Mouse (Mus musculus) spleen, adult 2 months (tissue): ENCODE measurements around the gene Pnliprp1. TPM values are rescaled to one million over a fixed set of nuclear protein-coding genes. Genes with fewer than 3 reads are reported as not detected.

Source experiments
- DNase-seq, 2 experiments: peaks; one replicate each; pipeline versions ENCODE4 v3.0.0 to v3.0.0-alpha.2; 2012 to 2021; ENCODE audit warnings: low spot score in 2 of 2, low read depth in 1 of 2
- H3K27ac ChIP-seq: fragments of 200-500 bp; 2 replicates; pipeline ENCODE4 v1.5.1; 2012; ENCODE audit warnings: low read length, inconsistent platforms; ENCODE audit not compliant: insufficient read depth
- H3K27me3 ChIP-seq: fragments of 200-500 bp; 2 replicates; pipeline ENCODE4 v1.6.1; 2012; ENCODE audit warnings: mild to moderate bottlenecking, moderate library complexity, low read length, inconsistent platforms; ENCODE audit not compliant: control insufficient read depth, insufficient read depth
- H3K36me3 ChIP-seq: fragments of 200-500 bp; 2 replicates; pipeline ENCODE4 v1.6.1; 2012; ENCODE audit warnings: mild to moderate bottlenecking, low read length, inconsistent platforms; ENCODE audit not compliant: control insufficient read depth, insufficient read depth
- H3K4me1 ChIP-seq: fragments of 200-500 bp; 2 replicates; pipeline ENCODE4 v1.6.1; 2011; ENCODE audit warnings: inconsistent platforms; ENCODE audit not compliant: control insufficient read depth, insufficient read depth, insufficient read length
- H3K4me3 ChIP-seq: fragments of 200-500 bp; 2 replicates; pipeline ENCODE4 v1.5.1; 2011; ENCODE audit warnings: mild to moderate bottlenecking, inconsistent platforms; ENCODE audit not compliant: insufficient read depth, insufficient read length; ENCODE audit errors: extremely low read depth
- CTCF ChIP-seq: fragments of 200-500 bp; IDR thresholded peaks from 2 replicates; pipeline ENCODE4 v1.5.1; 2011; ENCODE audit warnings: mild to moderate bottlenecking, inconsistent platforms; ENCODE audit not compliant: insufficient read depth, insufficient read length, insufficient replicate concordance; ENCODE audit errors: extremely low read depth
- POLR2A ChIP-seq: fragments of 200-500 bp; IDR thresholded peaks from 2 replicates; pipeline ENCODE4 v1.6.1; 2011; ENCODE audit warnings: low read depth, low read length, inconsistent platforms
- WGBS: fragments of 180-500 bp; shearing (Covaris S2); methylation state at CpG from one replicate; pipeline ENCODE4 v1.1.7; 2018; 5-methylcytosine and 5-hydroxymethylcytosine counted together
- polyA plus RNA-seq: library from polyadenylated mRNA; depleted of rRNA; stranded (reverse); fragments of >200 nt; gene quantifications from 2 replicates; pipeline ENCODE4 v1.2.3, GENCODE M21; 2012

Pnliprp1 gene
- polyA plus RNA-seq, 1 experiment = 493 TPM

DNA sequence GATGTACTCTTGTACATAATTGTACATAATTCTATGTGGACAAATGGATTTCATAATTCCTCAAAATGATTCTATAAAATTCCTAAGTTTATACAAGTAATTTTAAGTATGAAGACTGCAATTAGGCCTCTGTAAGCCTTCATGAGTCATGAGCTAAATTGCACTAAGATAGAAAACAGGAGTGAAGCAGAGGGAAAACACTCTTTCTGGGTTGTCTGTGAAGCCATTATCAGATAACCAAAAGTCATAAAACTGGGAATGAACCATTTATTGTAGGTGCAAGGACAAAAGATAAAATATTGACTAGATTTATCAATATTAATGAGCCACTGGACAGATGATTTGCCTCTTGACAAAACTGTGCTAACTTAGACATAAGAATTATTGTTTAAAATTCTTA is 8.2 kb upstream of the Pnliprp1 start:
- no peaks in the 10 kb centered on the region for H3K36me3 ChIP-seq
- no peak overlapping the region for H3K4me3 ChIP-seq
- H3K27me3 ChIP-seq = no peaks in the 10 kb centered on the region
- H3K4me1 ChIP-seq = no peaks in the 10 kb centered on the region
- no peak overlapping the region for H3K27ac ChIP-seq
- DNase-seq = no peak
- no peak for TF ChIP-seq CTCF
- TF ChIP-seq POLR2A = no peak

DNA sequence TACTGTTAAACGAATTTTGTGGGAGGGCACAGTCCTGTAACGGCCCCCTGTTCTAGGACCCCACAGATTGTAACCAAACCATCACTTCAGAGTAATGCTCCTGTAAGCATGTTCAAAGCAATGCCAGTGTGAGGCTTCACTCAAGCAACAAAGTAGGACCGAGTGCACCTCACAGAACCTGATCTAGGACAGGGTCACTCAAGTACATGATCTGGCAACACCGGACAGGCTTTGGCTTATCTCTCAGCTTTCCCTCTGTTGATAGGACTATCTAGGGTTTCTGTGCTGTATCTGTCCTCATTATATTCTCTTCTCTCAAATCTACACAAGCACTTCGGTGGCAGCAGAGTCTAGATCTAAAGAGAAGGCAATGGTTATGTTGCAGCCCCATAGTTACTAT is 2.1 kb upstream of the Pnliprp1 start:
- no peaks in the 10 kb centered on the region for H3K36me3 ChIP-seq
- no peak for DNase-seq
- H3K27me3 ChIP-seq = no peaks in the 10 kb centered on the region
- no peak overlapping the region for H3K4me3 ChIP-seq
- WGBS = 83% methylated on average over 5 of the region's 5 CpGs
- H3K27ac ChIP-seq = no peak overlapping the region
- no peak for TF ChIP-seq POLR2A
- no peak for TF ChIP-seq CTCF
- H3K4me1 ChIP-seq = no peaks in the 10 kb centered on the region

DNA sequence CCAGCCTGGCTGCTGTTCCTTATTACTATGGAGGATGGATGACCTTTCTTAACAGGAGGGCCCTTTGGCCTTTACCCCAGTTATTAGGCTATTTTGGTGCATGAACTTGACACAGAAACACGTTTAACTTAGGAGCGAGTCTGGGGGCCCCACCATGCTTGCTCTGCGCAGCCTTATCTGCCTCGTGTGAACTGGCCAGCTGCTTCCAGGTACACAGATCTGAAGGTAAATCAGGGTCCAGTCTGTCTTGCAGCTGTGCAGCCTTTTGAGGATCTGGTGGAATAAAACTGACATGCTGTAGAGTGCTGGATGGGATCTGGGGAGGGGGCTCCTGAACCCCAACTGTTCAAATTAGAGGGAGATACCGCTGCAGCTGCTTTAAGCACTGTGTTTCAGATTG is 931 bp upstream of the Pnliprp1 start:
- Histone ChIP-seq H3K27me3 (no peaks in the 10 kb centered on the region), H3K27ac (no peak overlapping the region), H3K36me3 (no peaks in the 10 kb centered on the region), H3K4me1 (no peaks in the 10 kb centered on the region), H3K4me3 (no peak overlapping the region)
- TF ChIP-seq POLR2A = no peak
- TF ChIP-seq CTCF = no peak
- WGBS = 87% methylated on average over 5 of the region's 5 CpGs
- DNase-seq = no peak

DNA sequence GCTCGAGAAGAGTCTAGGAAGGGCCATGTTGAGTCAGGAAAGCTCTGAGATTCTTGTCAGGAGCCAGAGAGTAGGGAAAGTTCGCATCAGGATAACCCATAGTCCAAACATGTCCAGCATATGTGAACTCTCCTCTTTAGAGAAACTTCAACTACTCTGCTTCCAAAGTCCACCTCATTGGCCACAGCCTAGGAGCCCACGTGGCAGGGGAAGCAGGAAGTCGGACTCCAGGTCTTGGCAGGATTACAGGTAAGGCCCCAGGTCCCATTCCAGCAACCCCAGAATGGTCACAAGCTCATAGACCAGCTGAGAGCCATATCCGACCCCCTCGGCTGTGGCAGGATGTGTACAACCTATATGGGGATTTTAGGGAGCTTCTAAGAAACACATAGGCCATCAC is 4.5 kb downstream of the Pnliprp1 start:
- Histone ChIP-seq H3K4me1 (no peaks in the 10 kb centered on the region), H3K4me3 (no peak overlapping the region), H3K36me3 (no peaks in the 10 kb centered on the region), H3K27ac (no peak overlapping the region), H3K27me3 (no peaks in the 10 kb centered on the region)
- no peak for DNase-seq
- no peak for TF ChIP-seq CTCF
- TF ChIP-seq POLR2A = no peak
- WGBS = 76% methylated on average over 6 of the region's 6 CpGs

DNA sequence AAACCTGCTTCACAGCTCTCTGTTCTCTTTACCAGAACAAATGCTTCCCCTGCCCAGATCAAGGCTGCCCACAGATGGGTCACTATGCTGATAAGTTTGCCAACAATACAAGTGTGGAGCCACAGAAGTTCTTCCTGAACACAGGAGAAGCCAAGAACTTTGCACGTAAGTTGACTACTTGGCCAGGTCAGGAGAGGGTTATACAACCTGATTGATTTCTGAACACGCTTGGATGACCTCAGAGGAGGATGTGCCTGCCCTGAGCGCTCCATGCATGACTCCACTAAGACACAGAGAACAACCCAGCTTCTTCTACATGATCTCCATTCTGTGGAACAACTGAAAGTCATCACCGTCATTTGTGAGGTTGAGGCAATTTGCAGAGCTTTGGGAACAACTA is 9.4 kb downstream of the Pnliprp1 start:
- Histone ChIP-seq H3K4me3 (no peak overlapping the region), H3K36me3 (no peaks in the 10 kb centered on the region), H3K27me3 (no peaks in the 10 kb centered on the region), H3K4me1 (no peaks in the 10 kb centered on the region), H3K27ac (no peak overlapping the region)
- no peak for TF ChIP-seq CTCF
- TF ChIP-seq POLR2A = no peak
- 79% methylated on average over 4 of the region's 4 CpGs for WGBS
- DNase-seq = no peak

DNA sequence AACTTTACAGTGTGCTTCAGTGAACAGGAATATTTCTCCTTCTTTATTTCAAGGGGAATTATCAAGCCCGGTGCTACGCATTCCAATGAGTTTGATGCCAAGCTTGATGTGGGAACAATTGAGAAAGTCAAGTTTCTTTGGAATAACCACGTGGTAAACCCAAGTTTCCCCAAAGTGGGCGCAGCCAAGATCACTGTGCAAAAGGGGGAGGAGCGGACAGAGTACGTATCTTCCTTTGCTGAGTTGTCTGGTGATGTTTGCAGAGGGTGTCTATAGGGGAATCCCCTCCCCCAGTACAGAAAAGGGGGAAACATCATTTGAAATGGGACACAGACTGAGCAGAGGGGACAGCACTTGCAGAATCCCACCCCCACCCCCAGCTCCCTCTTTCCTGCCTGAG is 12.3 kb downstream of the Pnliprp1 start:
- Histone ChIP-seq H3K36me3 (no peaks in the 10 kb centered on the region), H3K4me1 (no peaks in the 10 kb centered on the region), H3K4me3 (no peak overlapping the region), H3K27me3 (no peaks in the 10 kb centered on the region), H3K27ac (no peak overlapping the region)
- 78% methylated on average over 6 of the region's 6 CpGs for WGBS
- no peak for TF ChIP-seq CTCF
- TF ChIP-seq POLR2A = no peak
- no peak for DNase-seq

DNA sequence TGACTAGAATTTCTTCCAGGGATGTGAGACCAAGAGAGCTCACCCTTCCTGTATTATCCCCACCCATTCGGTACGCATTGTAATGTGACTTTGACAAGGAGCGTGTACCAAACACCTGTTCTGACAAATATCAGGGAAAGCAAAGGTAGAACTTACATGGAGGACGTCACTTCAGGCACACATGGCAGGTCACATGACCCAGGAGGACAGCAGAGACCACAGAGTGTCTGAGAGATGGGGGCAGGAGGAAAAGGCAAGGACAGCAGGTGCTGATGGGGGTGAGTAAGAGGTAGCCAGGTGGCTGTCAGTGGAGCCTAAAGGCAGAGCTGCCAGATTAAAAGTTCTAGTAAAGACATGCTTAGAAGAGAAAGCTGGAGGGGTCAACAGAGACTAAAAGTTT is 14.0 kb downstream of the Pnliprp1 start:
- no peak overlapping the region for H3K27ac ChIP-seq
- H3K4me3 ChIP-seq = no peak overlapping the region
- H3K27me3 ChIP-seq = no peaks in the 10 kb centered on the region
- TF ChIP-seq CTCF (no peak), POLR2A (no peak)
- no peaks in the 10 kb centered on the region for H3K4me1 ChIP-seq
- WGBS = 87% methylated on average over 4 of the region's 4 CpGs
- DNase-seq = no peak
- no peaks in the 10 kb centered on the region for H3K36me3 ChIP-seq

DNA sequence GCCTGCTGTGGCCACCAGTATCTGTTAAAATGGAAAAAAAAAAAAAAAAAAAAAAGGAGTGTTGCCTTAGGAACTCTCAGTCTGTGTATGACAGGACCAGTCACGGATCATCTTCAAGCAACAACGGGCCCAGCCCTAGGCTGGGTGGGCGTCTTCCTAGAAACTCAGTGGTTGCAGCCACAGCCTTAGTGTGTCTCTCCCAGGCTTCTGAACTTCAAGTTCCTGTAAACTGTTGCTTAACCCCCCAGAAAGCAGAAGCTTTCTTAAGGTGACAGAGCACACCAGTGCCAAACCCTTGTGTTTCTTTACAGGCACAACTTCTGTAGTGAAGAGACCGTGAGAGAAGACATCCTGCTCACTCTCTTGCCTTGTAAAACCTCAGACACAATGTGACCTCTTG is 15.0 kb downstream of the Pnliprp1 start:
- no peaks in the 10 kb centered on the region for H3K4me1 ChIP-seq
- DNase-seq = no peak
- H3K27me3 ChIP-seq = no peaks in the 10 kb centered on the region
- TF ChIP-seq POLR2A (no peak), CTCF (no peak)
- 30% methylated on average over 4 of the region's 4 CpGs for whole genome bisulfite sequencing
- no peak overlapping the region for H3K27ac ChIP-seq
- H3K36me3 ChIP-seq = no peaks in the 10 kb centered on the region
- no peak overlapping the region for H3K4me3 ChIP-seq
